8 mouse cellular contexts compared by ENCODE assay signal in genomic region chr3:55064396-55064795, GRCm38 (mm10). TPM values are rescaled to one million over a fixed set of nuclear protein-coding genes. Genes with fewer than 3 reads are reported as not detected.
DNase-seq lines count a peak whose midpoint lies in the region; ATAC-seq and TF ChIP-seq lines count a peak whose summit lies in the region.

No protein-coding gene starts in this region.

- H3K4me1 ChIP-seq in kidney, embryonic 15.5 days, result no peaks in the 10 kb centered on the region
- no peaks in the 10 kb centered on the region for H3K4me1 ChIP-seq in liver, adult 2 months (ENCODE audit: control insufficient read depth, insufficient read depth, low read length)
- peaks cover 11% of the 10 kb centered on the region; the same call in 1 of the 2 replicates for H3K4me1 ChIP-seq in olfactory bulb, adult 2 months (ENCODE audit: control insufficient read depth, insufficient read depth, low read length)

- peak; percentile 93 for TF ChIP-seq CTCF in liver, adult 2 months (IDR thresholded peaks at IDR 0.05; ENCODE audit: low read depth, low read length)
- TF ChIP-seq CTCF in olfactory bulb, adult 2 months (IDR thresholded peaks at IDR 0.05; ENCODE audit: insufficient read depth, low read depth, low read length), result peak; percentile 58

- H3K9ac ChIP-seq in kidney, embryonic 15.5 days, result no peak overlapping the region
- no peak overlapping the region for H3K9ac ChIP-seq in liver, adult 2 months (ENCODE audit: low read depth, low read length)

- no peak overlapping the region for H3K27ac ChIP-seq in kidney, embryonic 15.5 days
- H3K27ac ChIP-seq in liver, adult 2 months (replicated peaks; ENCODE audit: insufficient read depth, low read depth, low read length), result no peak overlapping the region
- no peak overlapping the region for H3K27ac ChIP-seq in olfactory bulb, adult 2 months (ENCODE audit: insufficient read depth, low read depth, low read length)

- no peak for TF ChIP-seq POLR2A in liver, adult 2 months (IDR thresholded peaks at IDR 0.05; ENCODE audit: extremely low read depth, insufficient read depth, low read length)
- no peak for TF ChIP-seq POLR2A in olfactory bulb, adult 2 months (IDR thresholded peaks at IDR 0.05; ENCODE audit: insufficient read depth, low read depth, low read length)

- peaks cover 15% of the 10 kb centered on the region for H3K27me3 ChIP-seq in kidney, embryonic 15.5 days
- H3K27me3 ChIP-seq in liver, adult 2 months (ENCODE audit: control insufficient read depth, insufficient read depth, low read length), result no peaks in the 10 kb centered on the region

- peak; percentile 64 for ATAC-seq in kidney, embryonic 15.5 days (replicated peaks; ENCODE audit: low FRiP score)

- no peaks in the 10 kb centered on the region for H3K79me2 ChIP-seq in liver, adult 2 months (ENCODE audit: control insufficient read depth, insufficient read depth, low read length)

- WGBS in kidney, embryonic 15.5 days, result 19% methylated on average over 2 of the region's 2 CpGs
- WGBS in liver, adult 2 months, result 18% methylated on average over 2 of the region's 2 CpGs
- WGBS in olfactory bulb, adult 2 months, result 35% methylated on average over 2 of the region's 2 CpGs

- no peaks in the 10 kb centered on the region for H3K9me3 ChIP-seq in kidney, embryonic 15.5 days (replicated peaks)

- H3K36me3 ChIP-seq in kidney, embryonic 15.5 days, result no peaks in the 10 kb centered on the region
- H3K36me3 ChIP-seq in liver, adult 2 months (ENCODE audit: control insufficient read depth, insufficient read depth, low read length), result no peaks in the 10 kb centered on the region

- no peak overlapping the region for H3K4me3 ChIP-seq in kidney, embryonic 15.5 days (replicated peaks)
- no peak overlapping the region for H3K4me3 ChIP-seq in liver, adult 2 months (ENCODE audit: insufficient read depth, low read depth, low read length)
- H3K4me3 ChIP-seq in olfactory bulb, adult 2 months (ENCODE audit: insufficient read depth, low read depth, low read length), result no peak overlapping the region

- no peak overlapping the region for H3K4me2 ChIP-seq in kidney, embryonic 15.5 days

- DNase-seq in B cell, adult 2 months, result peak; percentile 40 to 47
- peak; percentile 45 for DNase-seq in WW6 (ENCODE audit: low read depth, low spot score)
- peak; percentile 73 to 86 for DNase-seq in cerebellum, postnatal 4 days (ENCODE audit: low spot score in 2 of 2)
- DNase-seq in gastrocnemius, postnatal 10 days, result peak; percentile 83
- DNase-seq in liver, adult 2 months (ENCODE audit: extremely low read depth, low read depth, low spot score), result peak; percentile 26
- peak; percentile 46 to 64 for DNase-seq in thymus, postnatal 36 days

RNA-seq across cellular contexts. Expression of gene Ccna1, which starts 9.1 kb away (rescaled TPM):
- total RNA-seq in gastrocnemius, postnatal 10 days (2021), result under 1 TPM in 1 of 2 experiments, not detected in 1; 0.16 TPM
- 2.1 and 2.2 TPM in 2 replicates for polyA plus RNA-seq in kidney, embryonic 15.5 days (2015; fragmentation: Nextera tagmentation; extraction: Ambion mirVana)
- not detected in 2 replicates for total RNA-seq in liver, adult 2 months (2014; rRNA removed)
- not detected in 2 replicates for polyA plus RNA-seq in liver, adult 2 months (2012; rRNA removed)
- polyA plus RNA-seq in olfactory bulb, adult 2 months (2012; ENCODE audit: insufficient read depth, insufficient read length, low replicate concordance, missing spikeins), result not detected in 2 replicates

RNA-seq across cellular contexts. Expression of gene Spg20, which starts 47.5 kb away (rescaled TPM):
- 10 to 100 TPM; 48.4 to 52.6 TPM for total RNA-seq in gastrocnemius, postnatal 10 days (2021)
- polyA plus RNA-seq in kidney, embryonic 15.5 days (2015; fragmentation: Nextera tagmentation; extraction: Ambion mirVana), result 47.8 and 48.4 TPM in 2 replicates
- total RNA-seq in liver, adult 2 months (2014; rRNA removed), result 19.1 and 21.7 TPM in 2 replicates
- 12.6 and 14.1 TPM in 2 replicates for polyA plus RNA-seq in liver, adult 2 months (2012; rRNA removed)
- polyA plus RNA-seq in olfactory bulb, adult 2 months (2012; ENCODE audit: insufficient read depth, insufficient read length, low replicate concordance, missing spikeins), result not detected in 2 replicates

Comparison
In these comparisons a context has a peak if more than half of its experiments do, and no peak if none do; other contexts are left out.
1. DNase-seq: peak in every context shown above with its lines; median percentile 83 in gastrocnemius, postnatal 10 days; 80 in cerebellum, postnatal 4 days; 55 in thymus, postnatal 36 days; 45 in WW6; 44 in B cell, adult 2 months; 26 in liver, adult 2 months.